Mouse (Mus musculus) adrenal gland, adult 2 months (tissue): ENCODE measurements at regions not wholly inside any gene's neighbourhood (a gene's known extent, or its start where the extent isn't known, plus 50 kb on each side); places are given as distances from the start of the nearest gene placed in this dataset.

Experiments
- DNase-seq: peaks from one replicate; pipeline ENCODE4 v3.0.0; 2021

- peak; percentile 13 for DNase-seq
Observed at GRCm38 (mm10) chr13:47974756-47975515, 286.1 kb upstream of the Id4 start.

DNA sequence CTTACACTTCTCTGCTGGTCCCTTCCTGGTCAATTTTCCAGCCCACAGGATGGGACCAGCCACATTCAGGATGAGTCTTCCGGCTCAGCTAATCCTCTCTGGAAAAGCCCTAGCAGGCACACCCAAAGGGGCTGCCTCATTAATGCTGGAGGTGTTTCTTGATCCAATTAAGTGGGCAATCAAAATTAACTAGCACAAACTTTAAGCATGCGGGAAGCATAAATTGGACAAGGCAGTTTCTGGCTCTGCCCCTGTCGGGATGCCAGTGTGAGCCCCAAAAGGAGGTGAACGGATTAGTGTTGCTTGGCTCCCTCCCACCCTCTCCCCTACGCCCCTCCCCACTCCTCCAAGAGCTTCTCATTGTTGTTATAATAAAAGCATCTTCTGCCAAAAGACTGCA lies 262.5 kb upstream of the Id4 start:
- DNase-seq = no peak

DNA sequence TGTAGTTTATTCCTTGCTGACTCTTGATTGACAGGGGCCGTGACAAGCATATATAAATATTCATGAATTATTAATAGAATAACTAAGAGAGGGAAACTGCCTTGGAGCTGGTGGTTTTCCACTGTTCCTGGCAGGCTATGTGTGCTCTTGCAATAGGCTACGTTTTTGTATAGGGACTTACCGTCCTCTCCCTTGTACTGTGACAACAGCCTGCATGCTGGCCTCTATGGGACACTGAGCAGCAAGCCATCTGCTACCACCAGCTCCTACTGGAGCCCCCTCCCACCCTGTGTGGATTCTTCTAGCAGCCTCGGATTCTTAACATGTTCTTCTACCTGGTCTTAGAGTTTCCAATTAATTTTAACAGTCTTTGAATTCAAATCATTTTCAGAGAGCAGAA lies 261.6 kb upstream of the Id4 start:
- DNase-seq = no peak

GRCm38 (mm10) chr13:48003126-48003525 lies 257.9 kb upstream of the Id4 start:
- DNase-seq = no peak

GRCm38 (mm10) chr13:48013336-48013750 lies 247.7 kb upstream of the Id4 start:
- no peak for DNase-seq

GRCm38 (mm10) chr13:48015296-48015695 lies 245.7 kb upstream of the Id4 start:
- no peak for DNase-seq

DNA sequence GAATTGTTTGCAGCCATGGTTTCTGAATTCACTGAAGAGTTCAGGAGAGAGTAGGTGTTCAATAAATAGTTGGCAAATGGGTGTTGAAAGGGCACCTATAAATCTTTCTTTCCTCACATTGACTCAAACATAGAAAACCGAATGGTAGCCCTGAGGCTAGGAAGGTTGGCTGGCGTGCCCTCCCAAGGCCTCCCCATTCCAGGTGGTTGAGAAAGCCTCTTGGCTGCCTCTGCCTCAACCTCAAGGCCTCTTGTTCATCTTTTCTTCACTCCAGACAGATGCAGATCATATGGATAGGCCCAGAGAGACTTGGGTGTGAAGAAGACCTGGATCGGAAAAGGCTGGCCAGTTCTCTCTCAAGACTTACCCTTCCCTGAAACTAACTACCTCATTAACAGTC lies 245.0 kb upstream of the Id4 start:
- DNase-seq = no peak

DNA sequence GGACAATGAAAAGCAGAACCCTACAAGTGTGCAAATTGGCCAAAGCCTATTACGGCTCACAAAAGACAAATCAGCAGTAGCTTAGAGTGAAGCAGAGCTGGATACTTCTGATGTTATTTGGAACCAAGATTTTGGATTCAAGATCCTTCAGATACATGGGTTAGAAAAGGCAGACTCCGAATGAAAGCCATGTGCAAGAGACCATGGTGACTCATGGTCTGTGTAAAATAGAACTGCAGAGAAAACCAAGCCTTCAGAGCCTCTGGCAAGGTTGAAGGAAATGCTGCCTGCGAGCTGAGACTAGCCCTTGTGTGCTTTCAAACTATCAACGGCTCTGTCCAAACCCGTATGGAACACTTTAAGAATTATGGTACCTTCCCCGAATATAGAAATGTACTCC lies 244.4 kb upstream of the Id4 start:
- no peak for DNase-seq

- DNase-seq = no peak
Observed at GRCm38 (mm10) chr13:48017649-48018048, 243.4 kb upstream of the Id4 start.

DNA sequence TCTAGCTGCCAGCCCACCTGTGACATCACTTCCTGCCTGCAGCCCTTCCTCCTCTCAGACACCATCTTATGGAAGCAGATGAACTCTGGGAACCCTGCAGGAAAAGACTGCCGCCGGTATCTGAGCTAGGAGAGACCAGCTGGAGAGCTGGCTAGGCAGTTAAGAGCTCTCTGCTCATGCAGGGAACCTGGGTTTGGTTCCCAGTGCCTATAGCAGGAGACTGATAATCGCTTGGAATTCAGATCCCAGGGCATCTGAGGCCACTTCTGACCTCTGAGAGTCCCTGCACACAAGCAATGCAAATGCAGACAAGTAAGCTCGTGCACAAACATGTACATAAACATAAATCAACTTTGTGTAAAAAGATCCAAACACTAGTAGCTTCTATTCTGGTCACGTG lies 242.4 kb upstream of the Id4 start:
- DNase-seq = no peak

DNA sequence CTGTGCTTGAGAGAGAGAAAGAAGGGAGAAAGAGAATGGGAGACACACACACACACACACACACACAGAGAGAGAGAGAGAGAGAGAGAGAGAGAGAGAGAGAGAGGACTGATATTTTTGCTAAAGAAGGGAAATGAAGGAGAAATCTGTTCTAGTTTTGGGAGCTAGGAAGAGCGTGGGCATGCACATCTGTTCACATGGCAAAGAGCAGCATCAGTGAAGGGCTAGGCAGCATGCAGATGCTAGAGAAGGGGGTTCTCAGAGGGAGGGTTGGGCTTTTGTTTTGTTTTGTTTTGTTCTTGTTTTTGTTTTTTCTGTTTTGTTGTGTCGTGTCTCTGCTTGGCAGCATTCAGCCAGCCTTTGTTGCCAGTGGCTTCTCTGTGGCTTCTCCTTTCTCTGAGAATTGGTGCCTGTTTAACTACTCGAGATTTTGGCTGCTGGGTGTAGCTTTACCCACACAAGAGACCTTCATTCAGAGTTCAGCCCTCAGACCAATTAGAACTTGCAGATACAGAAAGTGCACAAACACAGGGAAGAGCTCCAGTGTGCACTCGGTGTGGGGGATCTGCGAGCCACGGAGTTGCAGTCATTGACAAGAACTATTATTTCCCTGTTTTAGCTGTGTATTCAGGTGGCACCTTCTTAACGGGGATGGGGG lies 237.9 kb upstream of the Id4 start:
- no peak for DNase-seq

DNA sequence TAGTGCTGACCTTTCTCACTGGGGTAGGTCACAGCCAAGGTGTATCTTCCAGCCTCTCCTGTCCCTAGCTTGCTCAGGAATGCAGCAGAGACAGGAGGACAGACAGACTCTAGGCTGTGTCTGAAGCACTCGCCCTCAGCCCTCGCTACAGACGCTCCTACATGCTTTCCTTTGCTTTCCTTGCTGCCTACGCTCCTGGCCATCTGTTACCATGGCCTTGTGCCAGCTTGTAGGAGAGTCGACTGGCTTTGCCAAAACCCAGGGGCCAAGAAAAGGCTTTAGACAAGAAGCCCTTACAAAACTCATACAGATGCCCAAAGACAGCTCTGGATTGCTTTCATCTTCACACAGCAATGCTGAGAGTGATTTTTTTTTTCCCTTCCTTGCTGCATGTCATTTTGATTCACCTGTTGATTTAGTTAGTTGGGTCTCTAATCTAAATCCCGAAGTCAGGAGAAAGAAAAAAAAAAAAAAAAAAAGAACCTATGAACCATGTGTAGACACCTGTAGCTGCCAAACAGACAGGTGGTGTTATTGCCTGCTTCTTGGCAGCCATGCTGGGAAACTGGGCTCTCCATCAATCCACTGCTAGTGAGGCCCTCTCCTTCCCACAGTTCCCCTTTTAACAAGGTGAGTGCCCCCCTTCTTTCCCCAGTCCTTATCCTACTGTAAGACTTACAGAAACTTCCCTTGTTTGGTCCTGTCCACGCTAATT lies 233.1 kb upstream of the Id4 start:
- DNase-seq = peak; percentile 53

DNA sequence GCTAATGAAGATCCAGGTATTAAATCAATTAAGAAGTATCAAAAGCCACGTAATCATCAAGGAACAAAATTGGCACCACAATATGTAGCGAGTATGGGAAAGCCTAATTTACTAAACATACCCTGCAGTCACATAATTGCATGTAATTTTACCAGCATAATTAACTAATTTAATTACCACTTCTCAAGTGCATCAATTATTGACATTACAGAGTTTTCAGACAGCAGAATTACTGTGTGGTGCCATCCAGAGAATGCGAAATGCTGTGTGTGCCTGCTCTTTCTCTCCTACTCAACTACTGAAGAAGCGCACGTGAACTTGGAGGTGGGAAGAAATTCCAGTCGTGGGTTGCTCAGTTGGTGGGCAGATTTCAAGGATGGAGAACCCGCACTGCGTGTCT lies 229.5 kb upstream of the Id4 start:
- no peak for DNase-seq

GRCm38 (mm10) chr13:48042172-48042571 lies 218.9 kb upstream of the Id4 start:
- DNase-seq = no peak

DNA sequence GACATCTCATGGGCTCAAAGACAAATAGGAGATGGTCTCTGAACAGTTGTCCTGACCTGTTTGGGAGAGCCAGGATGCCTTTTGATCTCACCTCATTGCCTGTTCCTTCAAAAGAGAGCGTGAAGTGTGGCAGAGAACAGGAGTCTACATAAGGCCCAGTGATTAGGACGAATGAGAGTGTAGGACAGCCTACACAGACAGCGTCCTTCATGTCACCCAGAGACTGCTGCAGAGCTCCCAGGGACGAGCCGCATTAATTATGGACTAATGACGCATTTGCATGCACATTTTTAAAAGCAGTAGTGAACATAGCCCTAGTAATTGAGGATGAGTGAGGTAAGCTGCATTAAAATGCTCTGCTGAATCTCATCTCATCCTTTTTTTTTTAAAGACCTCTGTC lies 218.5 kb upstream of the Id4 start:
- no peak for DNase-seq

- no peak for DNase-seq
Observed at GRCm38 (mm10) chr13:48046201-48046750, 214.8 kb upstream of the Id4 start.

GRCm38 (mm10) chr13:48049796-48050195 lies 211.2 kb upstream of the Id4 start:
- DNase-seq = no peak

DNA sequence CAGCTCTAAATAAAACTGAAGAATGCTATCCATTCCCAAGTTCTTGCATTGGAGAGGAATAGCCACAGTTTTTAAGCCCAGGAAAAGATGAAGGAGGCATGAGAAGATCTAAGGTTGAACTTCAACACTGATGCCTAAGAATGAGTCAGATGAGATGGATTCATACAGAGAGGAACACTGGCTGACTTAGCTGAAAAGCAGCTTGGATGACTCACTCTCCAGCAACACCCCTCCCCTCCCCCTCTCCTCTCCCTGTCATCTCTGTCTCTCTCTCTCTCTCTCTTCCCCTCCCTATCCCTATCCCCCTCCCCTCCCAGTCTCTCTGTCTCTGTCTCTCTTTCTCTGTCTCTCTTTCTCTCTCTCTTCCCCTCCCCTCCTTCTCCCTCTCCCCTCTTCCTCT lies 186.4 kb upstream of the Id4 start:
- DNase-seq = peak; percentile 63

DNA sequence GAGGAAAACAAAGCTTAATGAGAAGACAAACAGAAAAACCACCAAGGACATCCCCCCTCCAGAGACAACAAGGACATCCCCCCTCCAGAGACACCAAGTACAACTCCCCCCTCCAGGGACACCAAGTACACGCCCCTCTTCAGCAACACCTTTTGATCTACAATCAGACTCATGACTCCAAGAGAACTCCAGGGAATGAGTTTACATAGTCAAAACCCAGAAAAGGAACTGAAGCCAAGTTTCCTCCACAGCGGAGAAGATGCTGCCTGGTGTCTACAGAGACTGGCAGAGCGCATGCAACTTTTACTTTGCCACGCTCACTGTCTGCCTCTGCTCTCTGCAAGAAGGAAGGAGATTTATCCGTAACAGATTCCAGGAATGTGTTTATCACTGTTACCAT lies 185.7 kb upstream of the Id4 start:
- no peak for DNase-seq

DNA sequence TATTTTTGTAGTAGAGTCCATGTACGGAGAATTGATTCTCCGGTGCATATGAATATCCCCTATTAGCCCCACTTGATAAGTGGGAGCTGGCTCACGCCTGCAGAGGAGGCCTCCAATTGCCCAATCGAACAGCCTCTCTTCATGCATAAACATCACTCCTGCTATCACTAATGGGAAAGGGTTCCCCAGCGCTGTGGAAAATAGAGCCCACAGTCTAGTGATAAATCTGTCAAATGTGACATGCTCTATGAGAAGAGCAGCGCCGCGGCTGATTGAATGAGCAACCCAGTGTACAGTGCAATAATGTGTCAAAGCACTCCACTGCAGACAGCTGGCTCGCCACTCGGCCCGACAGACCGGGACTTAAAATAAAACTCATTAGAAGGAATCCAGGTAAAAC lies 182.8 kb upstream of the Id4 start:
- no peak for DNase-seq

GRCm38 (mm10) chr13:48083294-48083693 lies 177.7 kb upstream of the Id4 start:
- DNase-seq = no peak

GRCm38 (mm10) chr13:48083807-48084206 lies 177.2 kb upstream of the Id4 start:
- no peak for DNase-seq
